Mouse (Mus musculus) cerebellum, postnatal 14 days (tissue): ENCODE data around the gene Nebl.

ENCODE experiments used
- DNase-seq, 2 experiments: peaks; one replicate each; pipeline ENCODE4 v3.0.0; 2021; ENCODE audit warnings: mixed read lengths in 2 of 2

Nebl gene

GRCm38 (mm10) chr2:17623931-17624330 lies 107.3 kb downstream of the Nebl start:
- DNase-seq = no peak

DNA sequence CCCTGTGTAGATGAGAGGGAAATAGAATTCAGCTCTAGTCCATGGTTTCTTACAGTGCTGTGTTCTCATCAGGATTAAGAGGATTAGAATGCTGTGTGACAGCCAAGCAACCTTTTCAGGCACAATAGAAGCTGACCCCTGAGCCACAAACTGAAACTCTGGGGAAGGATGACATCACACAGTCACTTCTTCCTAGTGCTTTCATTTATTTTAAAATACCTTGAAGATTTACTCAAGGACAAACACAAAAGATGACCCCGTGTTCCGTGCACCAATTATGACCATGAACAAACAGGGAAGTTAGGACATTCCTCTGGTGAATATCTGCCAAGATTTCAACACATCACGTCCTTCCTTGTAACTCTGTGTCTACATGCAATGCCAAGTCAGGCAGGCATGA lies 121.0 kb downstream of the Nebl start:
- DNase-seq = no peak

- no peak for DNase-seq
Observed at GRCm38 (mm10) chr2:17603573-17603972, 127.7 kb downstream of the Nebl start.

GRCm38 (mm10) chr2:17600652-17601051 lies 130.6 kb downstream of the Nebl start:
- no peak for DNase-seq

DNA sequence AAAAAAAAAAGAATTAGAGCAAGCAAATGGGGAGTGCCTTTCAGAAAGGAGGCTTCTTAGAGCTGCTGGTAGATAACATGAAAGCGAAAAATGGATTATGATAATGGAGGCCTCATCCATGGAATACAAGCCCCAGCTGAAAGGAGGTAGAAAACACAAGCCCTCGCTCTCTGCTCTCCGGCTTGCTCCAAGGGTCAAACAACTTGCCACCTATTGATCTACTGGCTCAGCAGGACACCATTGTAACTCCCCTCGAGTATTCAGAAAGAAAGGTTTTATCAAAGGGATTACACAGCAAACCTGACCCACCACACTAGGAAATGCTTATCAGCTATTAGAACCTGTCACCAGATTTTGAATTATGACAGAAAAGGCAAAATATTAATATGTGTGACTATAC lies 131.4 kb downstream of the Nebl start:
- DNase-seq = no peak

GRCm38 (mm10) chr2:17597932-17598331 lies 133.3 kb downstream of the Nebl start:
- no peak for DNase-seq

DNA sequence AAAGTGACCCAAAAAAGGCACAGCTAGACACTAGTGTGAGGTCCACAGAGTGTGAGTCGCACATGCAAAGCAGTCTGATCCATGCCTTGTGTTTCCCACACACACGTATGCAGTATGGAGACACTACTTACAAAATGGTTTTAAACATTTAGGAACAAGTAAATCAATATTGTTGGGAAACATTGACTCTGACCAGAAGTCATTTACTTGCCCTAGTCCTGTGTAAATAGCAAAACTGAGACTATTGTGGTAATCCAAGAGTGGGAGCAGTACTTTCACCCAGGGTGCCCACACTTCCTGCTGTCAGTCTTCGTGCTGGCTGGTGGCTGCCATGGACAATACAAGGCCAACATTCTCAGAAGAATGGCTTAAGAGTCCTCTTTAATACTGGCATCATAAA lies 141.6 kb downstream of the Nebl start:
- no peak for DNase-seq

DNA sequence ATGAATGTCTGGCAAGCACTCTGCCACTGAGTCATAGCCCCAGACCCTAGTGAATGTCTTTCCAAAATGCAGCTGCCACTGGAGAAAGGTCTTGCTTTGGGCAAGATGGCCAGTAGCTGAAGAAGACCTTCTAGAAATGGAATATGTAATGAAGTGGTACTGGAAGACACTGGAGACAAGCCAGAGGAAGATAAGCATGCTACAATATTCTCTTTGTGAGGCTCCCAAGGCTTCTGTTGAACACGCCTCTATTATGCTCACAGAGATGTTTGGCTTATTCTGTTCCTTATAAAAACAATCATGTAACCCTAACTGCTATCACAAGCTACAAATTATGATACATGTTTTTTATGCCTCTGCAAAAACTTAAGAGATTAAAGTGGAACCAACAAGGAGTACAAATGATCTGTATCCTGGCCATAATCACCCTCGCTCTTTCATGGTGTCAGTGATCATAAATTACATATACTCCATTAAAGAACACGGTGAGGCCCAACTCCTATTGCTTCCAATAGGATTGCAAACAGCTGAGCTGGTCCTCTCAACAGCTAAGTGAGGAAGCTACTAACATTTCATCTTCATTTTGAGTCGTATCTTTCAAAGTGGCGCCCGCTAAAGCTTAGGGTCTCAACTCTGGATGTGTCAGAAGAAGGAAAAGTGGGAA lies 145.8 kb downstream of the Nebl start:
- DNase-seq = no peak

GRCm38 (mm10) chr2:17575648-17576047 lies 155.6 kb downstream of the Nebl start:
- DNase-seq = no peak

DNA sequence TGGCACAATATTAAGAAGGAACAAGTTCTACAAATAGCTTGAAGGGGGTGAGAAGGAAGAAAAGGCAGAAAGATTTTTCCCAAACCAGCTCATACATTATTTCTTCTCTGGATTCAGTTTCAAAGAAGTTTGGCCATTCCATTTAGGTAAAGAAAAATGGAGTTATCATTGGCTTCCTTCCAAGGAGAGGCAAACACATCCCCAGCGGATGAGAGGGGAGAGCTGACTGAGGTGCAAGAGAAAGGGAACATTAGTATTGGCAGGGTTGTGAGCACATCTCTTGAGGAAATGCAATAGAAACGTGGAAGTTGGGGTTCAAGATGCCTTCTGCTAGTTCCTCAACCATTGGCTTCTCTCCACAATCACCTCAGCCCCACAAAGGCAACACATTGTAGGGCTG lies 159.5 kb downstream of the Nebl start:
- no peak for DNase-seq

- no peak for DNase-seq
Observed at GRCm38 (mm10) chr2:17558889-17559742, 172.1 kb downstream of the Nebl start.

DNA sequence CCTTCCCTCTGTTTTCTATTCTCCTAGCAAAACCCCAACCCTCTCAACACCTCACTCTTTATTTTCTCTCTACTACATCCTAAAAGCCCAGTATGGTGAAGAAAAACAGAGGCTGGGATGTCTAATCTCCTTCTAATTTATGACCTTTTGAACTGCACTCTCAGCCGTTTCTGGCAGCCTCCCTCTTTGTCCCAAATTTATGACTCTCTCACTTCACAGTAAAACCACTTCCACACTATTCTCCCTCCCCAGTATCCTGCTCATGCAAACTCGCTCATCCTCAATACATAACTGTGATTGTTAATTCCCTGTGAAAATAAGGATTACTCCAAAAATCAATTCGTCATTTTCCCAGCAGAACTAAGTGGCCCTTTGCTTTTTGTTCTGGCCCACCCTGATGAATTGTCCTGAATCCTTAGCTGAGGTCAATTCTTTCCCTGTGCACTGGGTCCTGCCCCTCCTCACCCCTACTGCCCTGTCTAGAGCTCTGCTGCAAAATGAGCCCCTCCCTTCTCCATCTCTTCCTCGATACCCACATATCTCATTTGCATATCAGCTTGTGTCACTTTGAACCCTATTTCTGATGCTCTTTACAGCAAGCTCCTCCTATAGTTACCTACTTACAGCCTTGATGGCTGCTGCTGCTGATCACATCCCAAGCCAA lies 181.2 kb downstream of the Nebl start:
- DNase-seq = no peak

GRCm38 (mm10) chr2:17546354-17546948 lies 184.8 kb downstream of the Nebl start:
- peak in 1 of 2 experiments; percentile 26 for DNase-seq

DNA sequence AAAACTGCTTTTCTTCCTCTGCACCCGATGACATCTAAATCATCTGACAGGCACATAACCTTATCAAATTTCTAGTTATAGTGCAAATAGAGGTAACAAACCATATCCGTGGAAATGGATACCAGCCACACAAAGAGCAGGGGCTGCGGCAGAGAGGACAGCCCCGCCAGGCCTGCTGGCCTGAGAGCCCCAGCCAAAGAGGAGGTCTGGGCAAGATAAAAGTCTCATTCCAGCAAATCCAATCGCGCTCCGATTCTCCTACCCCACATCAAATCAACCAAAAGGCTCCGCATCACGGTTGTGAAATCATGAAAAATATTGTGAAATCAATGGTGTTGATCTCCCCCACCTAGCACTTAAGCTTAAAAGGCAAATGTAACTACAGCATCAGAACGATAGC lies 191.5 kb downstream of the Nebl start:
- peak; percentile 37 to 60 for DNase-seq

GRCm38 (mm10) chr2:17538493-17538892 lies 192.8 kb downstream of the Nebl start:
- peak; percentile 66 to 82 for DNase-seq

DNA sequence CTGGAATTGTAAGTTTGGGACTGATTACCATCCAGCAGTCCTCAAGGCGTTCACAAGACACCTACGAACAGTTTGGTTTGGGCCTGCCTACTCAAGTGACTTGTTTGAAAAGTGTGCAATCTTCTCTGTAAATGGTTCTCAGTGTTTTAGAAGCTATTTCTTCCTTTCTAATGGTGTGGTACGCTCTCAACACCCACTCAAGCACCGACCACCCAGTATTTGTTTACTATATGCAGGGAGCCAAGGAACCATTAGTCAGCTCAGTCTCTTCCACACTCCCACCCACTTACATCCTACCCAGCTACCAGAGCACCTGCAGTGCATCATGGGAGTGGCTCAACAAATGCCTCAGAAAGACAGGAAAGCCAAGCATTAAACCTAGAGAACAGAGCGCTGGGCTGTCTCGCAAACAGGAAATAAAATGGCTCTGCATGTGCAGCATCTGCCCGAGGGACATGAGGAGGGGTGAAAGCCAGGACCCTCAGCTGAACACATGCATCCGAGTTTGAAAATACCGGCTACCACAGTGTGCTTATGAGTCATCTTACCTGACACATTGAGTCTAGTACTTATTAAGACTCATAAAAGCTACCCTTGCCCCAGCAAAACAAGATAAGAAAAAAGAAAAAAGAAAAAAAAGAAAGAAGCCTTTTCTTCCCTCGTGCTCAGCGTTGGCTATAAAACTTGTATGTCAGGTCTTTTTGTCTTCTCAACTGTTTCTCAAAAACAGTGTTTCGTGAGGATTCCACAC lies 199.7 kb downstream of the Nebl start:
- no peak for DNase-seq

GRCm38 (mm10) chr2:17525739-17526526 lies 205.3 kb downstream of the Nebl start:
- DNase-seq = no peak

GRCm38 (mm10) chr2:17525211-17525610 lies 206.1 kb downstream of the Nebl start:
- DNase-seq = no peak

- DNase-seq = no peak
Observed at GRCm38 (mm10) chr2:17524205-17524978, 206.9 kb downstream of the Nebl start.

DNA sequence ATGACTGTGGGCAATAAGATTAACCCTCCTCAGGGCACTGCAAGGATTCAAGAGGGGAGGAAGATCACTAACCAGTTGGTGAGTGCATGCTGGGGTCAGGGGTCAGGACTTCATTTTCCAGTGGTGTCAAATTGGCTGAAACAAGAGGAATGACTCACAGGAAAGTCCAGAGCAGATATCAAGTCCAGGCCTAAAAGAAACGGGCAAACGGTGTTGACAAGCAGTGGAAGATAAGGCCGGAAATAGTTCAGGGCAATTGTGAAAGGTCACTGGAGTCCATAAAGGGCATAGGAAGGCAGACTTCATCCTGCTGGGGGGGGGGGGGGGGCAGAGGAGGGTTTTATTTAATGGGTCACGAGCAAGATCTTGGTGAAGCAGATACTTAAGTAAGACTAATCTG lies 207.5 kb downstream of the Nebl start:
- DNase-seq = no peak

DNA sequence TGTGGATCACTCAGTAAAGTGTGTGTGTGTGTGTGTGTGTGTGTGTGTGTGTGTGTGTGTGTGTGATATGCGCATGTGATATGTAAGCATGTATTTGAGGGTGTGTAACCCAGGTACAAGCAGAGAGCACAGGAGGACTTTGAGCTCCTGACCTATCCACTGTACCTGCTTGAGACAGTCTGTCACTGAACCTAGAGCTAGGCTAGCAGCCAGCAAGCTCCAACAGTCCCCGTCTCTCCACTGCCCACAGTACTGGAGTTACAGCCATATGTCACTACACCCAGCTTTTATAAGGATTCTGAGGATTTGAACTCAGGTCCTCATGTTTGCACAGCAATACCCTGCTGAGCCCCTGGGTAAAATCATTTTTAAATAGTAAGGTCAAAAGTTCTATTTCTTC lies 215.6 kb downstream of the Nebl start:
- DNase-seq = peak; percentile 24 to 56
